Mouse (Mus musculus): ENCODE data around the gene Cdrt4. TPM values are rescaled to one million over a fixed set of nuclear protein-coding genes. Genes with fewer than 3 reads are reported as not detected.

Cdrt4 gene
- polyA plus RNA-seq, 2 experiments from 2014 or later, result not detected

DNA sequence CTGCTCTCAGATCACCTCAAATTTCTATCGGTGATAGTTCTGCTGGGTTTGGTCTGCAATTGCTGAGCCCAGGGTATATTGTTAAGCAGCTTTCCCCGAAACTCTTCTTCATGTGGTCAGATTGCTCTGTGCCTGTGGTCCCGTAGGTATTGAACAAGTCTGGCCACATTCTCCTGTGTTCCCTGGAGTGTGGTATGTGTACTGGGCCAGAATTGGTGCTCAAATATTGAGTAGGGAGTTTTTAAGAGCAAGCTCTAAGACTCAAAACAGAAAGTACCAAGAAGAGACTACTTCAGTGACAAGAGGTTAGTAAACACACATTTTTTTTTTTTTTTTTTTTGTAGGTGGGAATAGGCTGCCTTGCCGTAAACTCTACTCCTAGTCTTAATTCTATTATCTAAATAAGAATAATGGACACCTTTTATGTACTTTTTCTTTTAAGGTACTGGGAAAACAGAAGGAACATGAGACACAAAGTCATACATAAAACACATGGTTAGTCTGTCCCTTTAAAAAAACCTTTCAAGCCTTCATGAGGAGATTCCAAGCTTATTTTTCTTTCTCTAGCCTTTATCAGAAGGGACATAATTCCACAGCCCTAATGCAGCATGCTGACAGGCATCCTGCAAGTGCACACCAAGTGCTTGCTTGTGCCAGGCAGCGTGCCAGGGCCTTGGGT lies 46.2 kb downstream of the Cdrt4 start:
- ATAC-seq, result no peak

DNA sequence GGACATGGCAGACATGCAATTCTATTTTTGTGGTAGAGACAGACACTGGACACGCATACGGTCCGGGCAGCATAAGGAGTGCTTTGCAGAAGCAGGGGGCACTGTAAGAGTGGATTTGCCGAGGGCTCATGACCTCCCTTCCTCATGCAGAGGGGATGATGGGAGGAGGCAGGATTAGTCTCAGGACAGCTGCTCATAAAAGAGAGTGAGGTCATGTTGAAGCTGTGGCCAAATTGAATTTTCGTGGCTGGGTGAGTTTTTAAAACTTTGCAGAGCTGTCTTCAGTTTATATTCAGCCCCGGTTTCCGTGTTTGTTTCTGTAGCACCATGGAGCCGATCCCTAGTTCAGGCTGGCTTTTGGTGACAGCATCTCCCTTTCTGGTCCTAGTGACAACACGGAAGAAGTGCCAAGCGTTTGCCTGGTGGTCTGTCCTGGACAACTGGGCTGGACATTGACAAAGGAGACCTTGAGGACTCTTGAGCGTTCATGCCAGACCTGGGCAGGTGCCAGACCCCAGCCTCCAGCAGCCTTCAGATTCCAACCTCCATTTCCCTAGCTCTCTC lies 46.8 kb downstream of the Cdrt4 start:
- no peak for ATAC-seq

DNA sequence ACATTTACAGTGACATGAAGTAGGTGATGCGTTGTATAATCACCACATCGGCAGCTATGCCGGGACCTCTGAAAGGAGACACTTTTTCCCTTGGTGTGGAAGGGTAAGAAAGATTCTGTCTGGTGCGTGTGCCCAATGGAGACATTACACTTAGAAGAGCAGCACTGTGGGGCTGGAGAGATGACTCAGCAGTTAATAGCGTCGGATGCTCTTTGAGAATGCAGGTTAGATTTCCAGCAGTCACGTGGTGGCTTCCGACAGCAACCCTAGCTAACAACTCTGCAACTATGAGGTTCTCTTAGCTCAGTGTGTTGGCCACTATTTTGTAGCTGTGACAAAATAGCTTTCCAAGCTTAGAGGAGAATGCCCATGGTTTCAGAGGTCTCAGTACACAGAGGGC lies 49.1 kb downstream of the Cdrt4 start:
- no peak for ATAC-seq

DNA sequence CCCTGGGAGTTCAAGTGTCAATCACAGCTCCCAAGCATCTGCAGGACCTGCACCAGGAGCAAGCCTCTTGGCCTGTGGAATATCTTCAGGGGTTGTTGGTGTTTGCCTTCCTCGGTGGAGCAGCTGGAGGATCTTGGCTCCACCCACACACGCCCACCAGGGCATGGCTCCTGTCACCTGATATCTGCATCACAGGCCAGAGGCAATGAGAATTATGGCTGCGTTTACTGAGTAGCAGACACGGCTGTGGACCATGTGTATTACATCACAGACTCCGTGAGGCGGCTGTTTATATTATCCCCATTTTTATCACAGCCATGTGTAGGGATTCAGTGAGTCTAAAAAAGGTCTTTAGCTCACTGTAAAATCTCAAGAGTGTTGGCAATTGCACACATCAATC lies 53.6 kb downstream of the Cdrt4 start:
- ATAC-seq, result no peak

DNA sequence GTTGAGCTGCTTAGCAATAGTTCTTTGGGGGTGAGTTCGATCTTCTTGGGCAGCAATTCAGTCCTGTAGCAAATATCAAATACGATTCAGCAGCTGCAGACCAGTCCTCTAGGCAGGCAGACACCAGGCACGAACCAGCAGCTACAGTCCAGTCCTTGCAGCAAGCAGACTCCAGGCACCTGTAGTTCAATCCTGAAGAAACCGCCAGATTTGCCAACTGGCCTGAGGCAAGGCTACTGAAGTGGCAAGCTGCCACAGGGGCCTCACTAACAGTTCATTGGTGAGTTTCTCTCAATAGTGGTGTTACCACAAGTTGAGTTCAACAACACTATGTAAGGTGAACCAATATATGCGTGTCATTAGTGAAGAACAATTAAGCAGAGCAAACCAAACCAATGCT lies 56.4 kb downstream of the Cdrt4 start:
- no peak for ATAC-seq

DNA sequence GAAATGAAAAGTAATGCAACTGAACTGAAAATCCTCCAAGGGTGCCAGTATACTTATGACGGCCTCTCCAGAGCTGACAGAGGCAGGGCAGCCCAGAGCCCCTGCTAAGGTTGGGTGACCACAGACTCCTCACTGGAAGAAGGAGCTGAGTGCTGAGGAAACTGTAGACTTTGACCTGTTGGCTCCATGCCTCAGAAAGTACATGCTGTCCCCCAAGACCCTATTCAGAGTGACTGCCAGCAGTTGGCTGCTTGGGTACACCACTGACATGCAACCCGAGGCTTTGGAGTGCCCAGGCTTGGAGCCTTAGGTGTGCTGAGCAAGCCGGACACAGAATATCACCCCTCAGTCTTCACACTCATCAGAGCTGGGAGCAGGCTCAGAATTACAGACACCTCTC lies 57.0 kb downstream of the Cdrt4 start:
- no peak for ATAC-seq

DNA sequence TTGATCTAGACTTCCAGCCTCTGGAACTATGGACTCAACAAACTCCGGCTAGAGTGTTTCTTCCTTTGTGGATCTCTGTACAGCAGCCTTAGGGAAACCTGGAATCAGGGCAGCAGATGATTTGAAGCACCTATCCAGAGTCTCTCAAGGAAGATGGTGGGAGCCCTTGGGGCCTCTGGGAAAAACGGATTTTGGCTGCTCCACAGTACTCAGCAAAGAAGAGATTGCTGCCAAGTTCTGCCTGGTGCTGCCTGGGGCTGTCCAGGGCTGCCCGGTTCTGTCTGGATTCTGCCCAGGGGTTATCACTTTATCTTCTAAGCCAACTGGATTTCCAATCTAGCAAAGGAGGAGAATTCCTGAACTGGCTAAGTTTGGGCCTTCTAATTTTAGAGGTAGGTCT lies 58.8 kb downstream of the Cdrt4 start:
- ATAC-seq, result no peak

DNA sequence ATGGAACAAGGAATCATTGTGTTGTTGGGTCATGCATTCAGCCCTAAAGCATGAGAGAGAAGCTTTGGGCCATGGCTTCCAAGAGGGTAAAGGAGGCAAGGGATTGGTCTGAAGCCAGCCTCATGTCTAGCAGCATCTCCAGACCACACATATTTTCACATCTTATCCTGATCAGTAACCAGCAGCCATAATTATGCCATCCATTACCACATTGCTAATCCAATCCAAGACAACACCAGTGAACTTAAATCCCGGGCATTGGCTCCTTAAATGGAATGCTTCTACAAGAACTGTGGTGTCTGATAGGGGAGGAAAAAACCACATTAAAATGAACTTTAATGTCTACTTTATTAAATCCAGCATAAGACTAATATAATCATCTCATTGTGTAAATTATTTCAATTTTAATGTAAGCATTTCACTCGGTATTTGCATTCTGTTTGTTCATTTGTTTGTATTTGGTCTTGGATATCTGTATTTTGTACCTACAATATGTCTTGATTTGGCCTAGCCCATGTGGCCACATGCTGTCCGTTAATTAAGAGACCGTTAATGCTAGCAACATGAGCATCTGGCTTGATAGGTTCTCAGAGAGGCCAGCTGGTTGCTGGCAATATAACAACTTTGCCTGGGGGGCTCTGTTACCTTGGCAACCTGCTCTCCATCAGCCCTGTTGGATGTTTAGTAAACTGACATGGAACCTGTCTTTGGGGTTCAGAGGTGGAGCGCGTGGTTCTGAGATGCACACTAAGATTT lies 66.5 kb downstream of the Cdrt4 start:
- ATAC-seq, result no peak

DNA sequence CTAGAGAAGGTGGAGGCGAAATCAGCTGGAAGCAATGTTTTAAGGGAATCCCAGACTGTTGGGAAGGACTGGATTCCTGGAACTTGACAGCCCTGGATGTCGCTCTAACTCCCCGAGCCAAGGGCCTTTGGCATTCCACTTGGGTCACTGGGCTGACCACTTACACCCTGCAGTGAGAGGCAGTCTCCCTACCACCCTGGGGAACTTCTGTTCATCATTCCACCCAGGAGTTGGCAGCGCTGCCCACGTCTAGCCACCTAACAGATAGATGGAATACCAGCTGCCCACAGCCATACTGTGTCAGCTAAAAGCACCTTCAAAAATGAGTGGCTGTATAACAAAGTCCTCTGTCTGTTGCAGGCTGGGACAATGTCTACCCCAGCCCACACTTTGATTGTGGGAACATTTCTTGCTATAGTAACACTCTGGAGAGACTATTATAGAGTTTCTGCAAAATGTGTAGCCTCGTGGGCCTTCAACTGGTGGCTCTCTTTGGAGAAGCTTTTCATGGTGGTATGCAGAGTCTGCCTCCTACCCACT lies 67.2 kb downstream of the Cdrt4 start:
- no peak for ATAC-seq

DNA sequence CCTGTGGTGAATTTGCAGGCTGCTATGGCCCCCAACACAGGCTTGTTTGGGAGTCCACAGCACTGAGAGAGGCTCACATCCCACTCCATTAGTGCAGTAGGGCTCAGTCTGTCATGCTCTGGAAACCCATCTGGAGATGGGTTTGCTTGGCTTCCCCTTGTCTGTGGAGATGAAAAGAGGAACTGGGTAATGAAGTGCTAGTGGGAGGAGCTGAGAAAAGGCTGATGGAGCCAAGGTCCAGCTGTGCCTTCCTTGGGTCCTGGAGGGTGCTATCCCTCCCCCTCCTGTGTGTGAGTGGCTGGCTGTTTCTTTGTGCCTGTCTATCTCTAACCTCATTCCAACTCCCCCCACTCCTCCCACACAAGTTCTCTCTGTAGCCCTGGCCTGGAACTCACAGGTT lies 69.6 kb downstream of the Cdrt4 start:
- ATAC-seq, result no peak

DNA sequence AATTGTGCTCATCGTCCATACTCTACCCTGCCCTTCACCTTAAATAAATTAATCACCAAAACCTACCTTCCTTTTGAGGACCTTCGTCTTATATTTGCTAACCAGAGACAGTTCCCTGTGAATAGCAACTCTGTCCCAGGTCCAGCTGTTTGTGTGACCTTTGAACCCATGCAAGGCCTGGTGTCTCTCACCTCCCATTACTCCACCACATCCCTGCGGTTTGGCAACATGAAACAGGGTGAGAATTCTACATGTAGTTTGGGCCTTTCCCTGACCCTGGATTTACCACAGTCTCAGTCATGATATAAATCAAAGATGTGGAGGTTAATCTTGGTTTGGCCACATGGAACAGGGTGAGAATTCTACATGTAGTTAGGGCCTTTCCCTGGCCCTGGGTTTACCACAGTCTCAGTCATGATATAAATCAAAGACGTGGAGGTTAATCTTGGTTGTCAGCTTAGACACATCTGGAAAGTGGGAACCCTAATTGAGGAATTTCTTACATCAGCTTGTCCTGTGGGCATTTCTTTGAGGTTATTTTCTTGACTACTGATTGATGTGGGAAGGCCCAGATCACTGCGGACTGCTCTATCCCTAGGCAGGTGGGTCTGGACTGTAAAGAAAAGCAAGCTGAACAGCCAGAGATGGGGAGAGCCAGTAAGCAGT lies 70.3 kb downstream of the Cdrt4 start:
- ATAC-seq, result no peak

DNA sequence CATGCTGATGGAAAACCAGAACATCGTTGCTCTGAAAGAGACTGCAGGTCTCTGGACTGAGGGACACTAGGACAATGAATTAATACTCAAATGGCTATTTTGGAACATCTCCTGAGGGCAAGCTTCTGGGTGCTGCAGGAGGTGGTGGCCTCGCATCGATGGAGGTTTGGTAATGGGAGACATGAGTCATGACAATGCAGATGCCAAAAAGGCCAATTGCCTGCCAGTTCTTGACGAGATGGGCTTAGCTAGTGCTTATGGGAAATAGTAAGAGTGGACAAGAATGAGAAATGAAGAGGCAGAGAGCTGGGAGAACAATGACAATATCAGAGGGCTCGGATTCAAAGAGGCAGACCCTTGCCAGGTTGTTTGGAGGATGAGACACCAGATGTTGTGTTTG lies 72.5 kb downstream of the Cdrt4 start:
- ATAC-seq, result no peak

DNA sequence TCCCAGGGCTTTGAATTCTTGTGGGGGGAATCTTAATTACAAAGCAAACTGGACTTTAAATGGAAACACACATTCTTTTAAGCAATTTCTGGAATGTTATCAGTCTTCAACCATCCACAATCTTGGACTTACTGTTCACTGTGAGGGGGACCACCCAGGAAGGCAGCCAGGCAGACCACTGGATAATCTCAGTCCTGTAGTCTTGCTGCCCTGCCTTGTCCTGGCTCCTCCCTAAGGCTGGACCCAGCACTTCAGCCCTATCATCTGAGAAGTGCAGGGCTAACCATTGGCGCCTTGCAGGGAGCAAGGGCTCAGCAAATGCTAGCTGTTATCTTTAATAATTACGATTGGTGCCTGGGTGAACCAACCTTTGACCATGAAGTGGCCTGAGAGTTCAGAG lies 73.1 kb downstream of the Cdrt4 start:
- ATAC-seq, result no peak

DNA sequence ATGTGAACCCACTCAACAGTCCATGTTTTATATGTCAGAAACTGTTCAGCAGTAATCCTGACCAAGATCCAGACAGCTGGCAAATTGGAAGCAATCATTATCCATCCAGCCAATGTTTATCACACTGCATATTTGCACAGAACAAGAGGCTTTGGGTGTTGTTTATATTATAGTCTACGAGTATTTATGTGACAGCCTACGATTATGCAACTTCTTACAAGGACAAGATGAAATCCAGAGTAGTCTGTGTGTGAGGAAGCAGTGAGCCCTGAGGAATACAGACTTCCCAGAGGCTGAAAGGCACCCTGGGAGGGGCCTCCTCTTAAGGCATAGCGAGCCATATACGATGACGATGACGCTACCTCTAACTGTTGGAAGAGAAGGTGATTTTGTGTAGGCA lies 74.5 kb downstream of the Cdrt4 start:
- ATAC-seq, result no peak

DNA sequence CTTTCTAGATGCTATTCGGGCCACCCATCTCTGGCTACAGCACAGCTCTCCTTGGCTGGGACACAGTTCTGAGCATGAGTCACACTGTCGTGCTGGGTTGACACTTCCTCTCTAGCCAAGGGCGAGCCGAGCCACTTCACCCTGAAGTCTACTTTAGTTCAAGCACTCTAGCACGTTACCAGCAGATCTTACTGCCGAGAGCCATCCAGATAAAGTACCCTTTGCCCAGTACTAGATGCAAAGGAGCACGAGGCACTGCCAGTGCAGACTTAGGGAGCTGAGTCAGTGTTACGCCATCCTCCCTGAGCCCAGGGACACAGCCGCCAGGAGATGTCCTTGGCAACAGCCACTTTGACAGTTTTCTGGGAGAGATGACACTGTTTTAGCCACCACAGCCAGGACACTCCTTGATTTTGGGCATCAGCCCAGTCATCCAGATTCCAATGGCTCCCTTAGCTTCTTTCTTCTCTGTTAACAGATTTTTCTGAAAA lies 75.7 kb downstream of the Cdrt4 start:
- ATAC-seq, result no peak

DNA sequence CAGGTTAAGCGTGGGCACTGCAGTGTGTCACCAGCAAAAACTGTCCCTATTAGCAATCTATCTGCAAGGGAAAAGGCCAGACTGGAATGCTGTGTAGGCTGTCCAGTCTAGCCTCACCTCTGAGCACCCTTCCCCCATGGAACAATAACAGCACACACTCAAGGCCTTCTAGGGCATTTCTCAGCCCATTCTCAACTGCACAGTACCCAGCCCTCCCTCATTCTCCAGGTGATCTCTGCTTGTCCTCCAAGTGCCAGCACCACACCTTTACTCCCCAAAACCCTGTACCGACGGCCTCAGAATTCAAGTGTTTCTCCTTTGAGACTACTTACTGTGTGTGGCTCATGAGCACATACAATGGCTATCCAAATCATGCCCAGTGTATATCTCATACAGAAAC lies 77.1 kb downstream of the Cdrt4 start:
- ATAC-seq, result no peak

DNA sequence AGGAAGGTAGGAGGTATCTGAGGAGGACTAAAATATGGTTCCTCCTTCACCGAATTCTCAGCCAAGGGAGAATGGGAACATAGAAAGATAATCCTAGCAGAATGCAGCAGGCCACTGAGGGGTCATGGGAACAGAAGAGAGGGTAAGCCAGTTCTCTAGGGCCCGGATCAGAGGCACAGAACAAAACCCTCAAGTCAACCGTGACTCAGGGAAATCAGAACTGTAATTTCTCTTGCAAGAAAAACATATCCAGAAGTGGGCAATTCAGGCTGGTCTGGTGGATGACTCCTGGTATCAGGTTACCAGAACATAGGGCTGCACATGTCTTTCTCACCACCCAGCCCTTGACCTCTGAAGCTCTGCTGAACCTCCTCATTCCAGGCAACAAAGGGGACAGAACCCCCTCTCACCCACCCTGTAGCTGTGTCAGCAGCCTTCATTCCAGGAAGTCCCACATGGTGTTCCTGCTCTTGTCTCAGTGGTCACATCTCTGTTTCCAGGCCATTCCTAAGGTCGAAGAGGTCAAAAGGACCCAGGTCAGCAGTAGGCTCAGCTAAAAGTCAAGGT lies 78.2 kb downstream of the Cdrt4 start:
- ATAC-seq, result no peak

DNA sequence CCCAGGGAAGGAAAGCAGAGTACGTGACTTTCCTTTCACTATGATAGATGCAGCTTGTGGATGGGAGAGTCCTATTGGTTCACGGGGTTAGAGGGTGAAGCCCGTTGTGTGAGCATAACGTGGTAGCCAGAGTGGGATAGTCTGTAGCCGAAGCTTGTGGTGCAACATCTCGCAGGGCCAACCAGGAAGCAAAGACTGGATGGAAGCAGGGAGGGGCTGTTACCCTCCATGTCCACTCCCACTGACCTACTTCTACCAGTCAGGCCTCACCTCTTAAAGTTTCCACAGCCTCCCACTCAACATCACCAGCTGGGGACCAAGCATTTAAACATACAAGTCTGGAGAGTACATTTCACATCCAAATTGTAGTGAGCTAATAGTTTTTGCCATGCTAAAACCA lies 78.7 kb downstream of the Cdrt4 start:
- ATAC-seq, result no peak

DNA sequence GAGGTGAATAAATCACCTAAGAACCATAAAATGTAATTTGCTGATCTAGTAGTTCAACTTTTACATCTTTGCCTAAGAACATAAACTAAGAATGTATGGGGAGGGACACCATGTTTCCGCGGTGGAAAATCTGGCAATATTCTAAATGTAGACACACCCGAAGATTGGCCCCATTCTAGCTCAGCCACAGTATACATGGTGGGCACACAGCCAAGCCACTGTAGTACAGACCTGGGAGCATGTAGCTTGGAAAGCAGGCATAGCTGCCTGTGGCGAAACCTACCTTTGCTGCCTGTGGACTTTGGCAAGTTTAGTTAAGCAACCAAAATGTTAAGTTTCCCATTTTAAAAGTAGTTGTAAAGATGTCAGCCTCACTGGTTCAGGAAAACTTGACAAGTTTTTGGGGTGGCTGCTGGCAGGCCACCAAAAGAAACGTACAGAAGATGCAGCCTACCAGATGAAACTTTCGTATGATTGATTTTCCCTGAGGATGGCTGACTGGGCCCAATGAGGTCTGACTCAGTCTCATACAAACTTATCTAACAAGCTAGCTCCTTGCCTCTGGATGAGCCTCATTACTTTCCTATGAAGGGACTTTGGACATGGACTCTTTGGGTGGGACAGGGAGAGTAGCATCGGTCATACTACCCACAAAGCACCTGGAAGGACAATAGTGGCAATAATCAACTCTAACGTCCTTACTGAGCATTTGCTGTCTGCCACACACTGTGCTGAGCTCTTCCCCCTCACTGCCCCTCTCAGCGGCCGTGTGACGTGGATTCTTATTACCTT lies 84.6 kb downstream of the Cdrt4 start:
- no peak for ATAC-seq

DNA sequence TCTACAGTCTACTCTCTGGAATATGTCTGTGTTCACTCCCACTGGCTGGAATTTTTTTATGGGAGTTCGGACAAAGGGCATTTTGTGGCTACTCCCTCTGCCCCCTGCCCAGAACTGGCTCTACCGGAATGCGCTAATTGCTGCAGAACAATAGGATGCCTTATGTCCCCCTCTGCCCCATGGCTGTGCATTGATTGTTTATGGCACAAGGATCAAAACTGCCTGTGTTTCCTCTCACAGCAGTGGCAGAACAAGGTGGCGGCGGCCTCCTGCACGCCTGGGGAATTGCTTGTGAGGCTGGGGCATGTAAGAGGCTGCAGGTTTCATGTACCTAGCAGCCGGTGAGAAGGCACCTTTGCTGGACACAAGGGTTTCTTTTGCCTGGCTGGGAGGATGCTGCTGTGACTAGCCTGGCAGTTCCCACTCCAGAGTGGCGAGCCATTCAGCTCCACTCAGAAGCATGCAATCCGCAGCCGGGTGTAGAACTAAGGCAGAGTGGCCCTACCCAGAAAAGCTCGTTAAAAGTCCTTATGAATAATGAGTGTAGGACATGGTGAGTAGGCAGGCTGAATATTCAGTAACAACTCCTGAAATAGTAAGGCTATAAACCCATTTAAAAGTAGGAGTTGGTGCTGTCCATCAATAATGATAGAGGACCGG lies 89.1 kb downstream of the Cdrt4 start:
- ATAC-seq, result no peak
